8 mouse cellular contexts compared by ENCODE assay signal in the genomic region with DNA sequence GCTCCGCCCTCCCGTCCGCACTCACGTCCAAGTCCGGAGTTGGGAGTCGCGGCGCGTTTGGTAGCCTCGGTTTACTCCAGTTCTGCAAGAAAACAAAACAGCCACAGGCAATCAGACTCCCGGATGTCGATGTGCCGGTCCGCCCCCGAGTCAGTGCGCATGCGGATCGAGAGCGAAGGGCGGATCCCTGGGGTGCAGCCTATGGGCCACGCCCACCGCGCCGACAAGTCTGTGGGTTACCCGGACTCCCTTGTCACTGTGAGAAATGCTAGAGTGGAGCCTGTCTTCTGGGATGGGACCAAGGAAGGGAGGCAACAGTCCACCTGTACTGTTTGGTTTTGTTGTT. TPM values are rescaled to one million over a fixed set of nuclear protein-coding genes. Genes with fewer than 3 reads are reported as not detected.
DNase-seq lines count a peak whose midpoint lies in the region; ATAC-seq and TF ChIP-seq lines count a peak whose summit lies in the region.

TSS of gene Tmem50a (minus strand) at position 161 of the 346 bp plus-strand sequence.

- peak within 1 kb of the TSS; percentile 93 for H3K9ac ChIP-seq in embryonic facial prominence, embryonic 14.5 days (ENCODE audit: low read depth, low read length)
- peak within 1 kb of the TSS; percentile 99 for H3K9ac ChIP-seq in heart, adult 2 months (ENCODE audit: low read depth, low read length)
- peak within 1 kb of the TSS; percentile 94 for H3K9ac ChIP-seq in limb, embryonic 13.5 days
- peak within 1 kb of the TSS; percentile 80 for H3K9ac ChIP-seq in midbrain, embryonic 15.5 days

- no peaks in the 10 kb centered on the region; the same call in none of the 2 replicates for H3K79me2 ChIP-seq in heart, adult 2 months (replicated peaks; ENCODE audit: control insufficient read depth, insufficient read depth, low read length)

- H3K4me2 ChIP-seq in embryonic facial prominence, embryonic 14.5 days (ENCODE audit: low read depth, low read length) = peak within 1 kb of the TSS; percentile 80
- peak within 1 kb of the TSS; percentile 79 for H3K4me2 ChIP-seq in limb, embryonic 13.5 days (replicated peaks)
- H3K4me2 ChIP-seq in midbrain, embryonic 15.5 days = peak within 1 kb of the TSS; percentile 63

- no peaks in the 10 kb centered on the region for H3K9me3 ChIP-seq in embryonic facial prominence, embryonic 14.5 days (ENCODE audit: control insufficient read depth, low read length)
- no peaks in the 10 kb centered on the region for H3K9me3 ChIP-seq in limb, embryonic 13.5 days
- no peaks in the 10 kb centered on the region for H3K9me3 ChIP-seq in midbrain, embryonic 15.5 days

- peak; percentile 76; the same call in 1 of the 2 replicates for TF ChIP-seq POLR2A in bone marrow, adult 2 months (IDR thresholded peaks at IDR 0.05; ENCODE audit: borderline replicate concordance, control insufficient read depth, low read depth, low read length)
- TF ChIP-seq POLR2A in heart, adult 2 months (IDR thresholded peaks at IDR 0.05; ENCODE audit: insufficient read depth, low read depth, low read length) = peak; percentile 91

- intact Hi-C loops in heart, adult 2 months (cut with DNase I) = loop anchor here (2.0 kb wide), 1 partner anchor 16 kb away; the partner anchor contains the start of gene Syf2

- 0 out of 2 replicates have a peak, but pooled peaks have one; percentile 51 for TF ChIP-seq EP300 in heart, adult 2 months (IDR thresholded peaks at IDR 0.05; ENCODE audit: insufficient read depth, low read depth, low read length)

- no peak for TF ChIP-seq CTCF in bone marrow, adult 2 months (IDR thresholded peaks at IDR 0.05; ENCODE audit: control insufficient read depth, insufficient read depth, low read length)
- TF ChIP-seq CTCF in heart, adult 2 months (IDR thresholded peaks at IDR 0.05) = no peak

- H3K4me1 ChIP-seq in bone marrow, adult 2 months (ENCODE audit: control insufficient read depth, insufficient read depth, low read length) = peaks cover 8% of the 10 kb centered on the region
- peaks cover 5% of the 10 kb centered on the region; the same call in 1 of the 2 replicates for H3K4me1 ChIP-seq in embryonic facial prominence, embryonic 14.5 days (ENCODE audit: control insufficient read depth, insufficient read depth, low read length)
- peaks cover 11% of the 10 kb centered on the region for H3K4me1 ChIP-seq in heart, adult 2 months (ENCODE audit: control insufficient read depth, insufficient read depth, low read length)
- peaks cover 18% of the 10 kb centered on the region for H3K4me1 ChIP-seq in limb, embryonic 13.5 days
- peaks cover 17% of the 10 kb centered on the region for H3K4me1 ChIP-seq in midbrain, embryonic 15.5 days

- H3K36me3 ChIP-seq in embryonic facial prominence, embryonic 14.5 days (ENCODE audit: control insufficient read depth, insufficient read depth, low read length) = peaks cover 24% of the 10 kb centered on the region
- H3K36me3 ChIP-seq in heart, adult 2 months (ENCODE audit: control insufficient read depth, insufficient read depth, low read length) = peaks cover 4% of the 10 kb centered on the region; the same call in 1 of the 2 replicates
- H3K36me3 ChIP-seq in limb, embryonic 13.5 days = peaks cover 21% of the 10 kb centered on the region
- H3K36me3 ChIP-seq in midbrain, embryonic 15.5 days (replicated peaks) = no peaks in the 10 kb centered on the region; the same call in 1 of the 2 replicates

- DNase-seq in A20 (ENCODE audit: low read depth, low spot score) = peak; percentile 96
- peak; percentile 97 for DNase-seq in embryonic facial prominence, embryonic 14.5 days (ENCODE audit: low spot score)
- DNase-seq in heart, adult 2 months = peak; percentile 96
- DNase-seq in kidney, adult 8-10 months = peak; percentile 92 to 93
- peak; percentile 92 to 97 for DNase-seq in spleen, adult 18-20 months

- H3K27ac ChIP-seq in bone marrow, adult 2 months (ENCODE audit: control insufficient read depth, insufficient read depth, low read depth, low read length, poor library complexity) = peak within 1 kb of the TSS; percentile 99
- H3K27ac ChIP-seq in embryonic facial prominence, embryonic 14.5 days (replicated peaks; ENCODE audit: low read depth, low read length) = peak within 1 kb of the TSS; percentile 90
- peak within 1 kb of the TSS; percentile 94 for H3K27ac ChIP-seq in heart, adult 2 months
- peak within 1 kb of the TSS; percentile 88 for H3K27ac ChIP-seq in limb, embryonic 13.5 days
- peak within 1 kb of the TSS; percentile 86 for H3K27ac ChIP-seq in midbrain, embryonic 15.5 days

- under 1% methylated on average over 25 of the region's 25 CpGs for WGBS in bone marrow, adult 2 months
- WGBS in embryonic facial prominence, embryonic 14.5 days = 2% methylated on average over 19 of the region's 25 CpGs
- WGBS in heart, adult 2 months = 1% methylated on average over 25 of the region's 25 CpGs
- WGBS in limb, embryonic 13.5 days = under 1% methylated on average over 25 of the region's 25 CpGs
- WGBS in midbrain, embryonic 15.5 days = 0% methylated on average over 25 of the region's 25 CpGs

- ATAC-seq in embryonic facial prominence, embryonic 14.5 days (ENCODE audit: low read depth) = peak; percentile 92
- ATAC-seq in limb, embryonic 13.5 days (ENCODE audit: low FRiP score, low read depth) = peak; percentile 93
- peak; percentile 87 for ATAC-seq in midbrain, embryonic 15.5 days (replicated peaks)

- H3K4me3 ChIP-seq in bone marrow, adult 2 months (replicated peaks; ENCODE audit: control insufficient read depth, low read depth, low read length) = peak within 1 kb of the TSS; percentile 82
- H3K4me3 ChIP-seq in embryonic facial prominence, embryonic 14.5 days (ENCODE audit: low read depth, low read length) = peak within 1 kb of the TSS; percentile 98
- peak within 1 kb of the TSS; percentile 85 for H3K4me3 ChIP-seq in heart, adult 2 months
- peak within 1 kb of the TSS; percentile 96 for H3K4me3 ChIP-seq in limb, embryonic 13.5 days
- peak within 1 kb of the TSS; percentile 76 for H3K4me3 ChIP-seq in midbrain, embryonic 15.5 days

- H3K27me3 ChIP-seq in embryonic facial prominence, embryonic 14.5 days (replicated peaks; ENCODE audit: control insufficient read depth, insufficient read depth, low read length) = no peaks in the 10 kb centered on the region
- H3K27me3 ChIP-seq in heart, adult 2 months (ENCODE audit: control insufficient read depth, insufficient read depth, low read length) = no peaks in the 10 kb centered on the region
- H3K27me3 ChIP-seq in limb, embryonic 13.5 days = no peaks in the 10 kb centered on the region
- no peaks in the 10 kb centered on the region for H3K27me3 ChIP-seq in midbrain, embryonic 15.5 days (replicated peaks)

RNA-seq across cellular contexts. Expression of gene Tmem50a, which starts in this region (rescaled TPM):
- polyA plus RNA-seq in bone marrow, adult 2 months (2011; ENCODE audit: insufficient read depth, insufficient read length, low replicate concordance, missing spikeins) = 103 and 127 TPM in 2 replicates
- 140 and 144 TPM in 2 replicates for polyA plus RNA-seq in embryonic facial prominence, embryonic 14.5 days (2014; fragmentation: Nextera tagmentation; extraction: Ambion mirVana)
- total RNA-seq in heart, adult 2 months (2021) = 10 to 100 TPM; 59.3 to 69.2 TPM
- 81.8 and 106 TPM in 2 replicates for polyA plus RNA-seq in heart, adult 2 months (2012; rRNA removed)
- polyA plus RNA-seq in limb, embryonic 13.5 days (2015; fragmentation: Nextera tagmentation; extraction: Ambion mirVana) = 187 and 193 TPM in 2 replicates
- 203 and 218 TPM in 2 replicates for polyA plus RNA-seq in midbrain, embryonic 15.5 days (2015; fragmentation: Nextera tagmentation; extraction: Ambion mirVana)

Comparison
In these comparisons a context has a peak if more than half of its experiments do, and no peak if none do; other contexts are left out.
1. Peak in every context shown above with its lines: DNase-seq, ATAC-seq, H3K4me3 ChIP-seq and H3K27ac ChIP-seq.